Mouse (Mus musculus) bone marrow, adult 2 months (tissue): Measurements from ENCODE around the gene Bdnf.

Source experiments
- CTCF ChIP-seq: fragments of 200-500 bp; IDR thresholded peaks from 2 replicates; pipeline ENCODE4 v1.5.1; 2011; ENCODE audit warnings: low read length, control low read depth; ENCODE audit not compliant: control insufficient read depth, insufficient read depth
- POLR2A ChIP-seq: fragments of 200-500 bp; IDR thresholded peaks from 2 replicates; pipeline ENCODE4 v1.6.1; 2011; ENCODE audit warnings: low read depth, mild to moderate bottlenecking, control low read depth, low read length, borderline replicate concordance; ENCODE audit not compliant: control insufficient read depth

DNA sequence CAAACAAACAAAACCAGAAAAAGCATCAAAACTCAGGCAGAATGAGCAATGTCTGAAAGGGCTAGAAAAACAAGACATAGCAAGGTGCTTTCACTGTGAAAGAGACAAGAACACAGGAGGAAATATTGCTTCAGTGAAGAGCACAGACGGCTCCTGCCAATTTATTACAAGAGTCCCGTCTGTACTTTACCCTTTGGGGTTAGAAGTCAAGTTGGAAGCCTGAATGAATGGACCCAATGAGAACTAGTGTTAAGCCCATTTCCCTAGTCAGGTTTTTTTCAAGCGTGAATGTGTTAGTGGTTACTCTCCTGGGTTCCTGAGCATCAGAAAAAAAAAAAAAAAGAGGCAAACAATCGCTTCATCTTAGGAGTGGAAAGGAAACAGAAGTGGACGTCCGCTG is 51.3 kb downstream of the Bdnf start:
- TF ChIP-seq CTCF: no peak
- TF ChIP-seq POLR2A: no peak
